Mouse (Mus musculus): ENCODE measurements around the gene Exoc2. TPM values are rescaled to one million over a fixed set of nuclear protein-coding genes. Genes with fewer than 3 reads are reported as not detected.

The Exoc2 gene
- polyA plus RNA-seq (2015; fragmentation: Nextera tagmentation; extraction: Ambion mirVana), result 32.0 and 33.8 TPM in 2 replicates

DNA sequence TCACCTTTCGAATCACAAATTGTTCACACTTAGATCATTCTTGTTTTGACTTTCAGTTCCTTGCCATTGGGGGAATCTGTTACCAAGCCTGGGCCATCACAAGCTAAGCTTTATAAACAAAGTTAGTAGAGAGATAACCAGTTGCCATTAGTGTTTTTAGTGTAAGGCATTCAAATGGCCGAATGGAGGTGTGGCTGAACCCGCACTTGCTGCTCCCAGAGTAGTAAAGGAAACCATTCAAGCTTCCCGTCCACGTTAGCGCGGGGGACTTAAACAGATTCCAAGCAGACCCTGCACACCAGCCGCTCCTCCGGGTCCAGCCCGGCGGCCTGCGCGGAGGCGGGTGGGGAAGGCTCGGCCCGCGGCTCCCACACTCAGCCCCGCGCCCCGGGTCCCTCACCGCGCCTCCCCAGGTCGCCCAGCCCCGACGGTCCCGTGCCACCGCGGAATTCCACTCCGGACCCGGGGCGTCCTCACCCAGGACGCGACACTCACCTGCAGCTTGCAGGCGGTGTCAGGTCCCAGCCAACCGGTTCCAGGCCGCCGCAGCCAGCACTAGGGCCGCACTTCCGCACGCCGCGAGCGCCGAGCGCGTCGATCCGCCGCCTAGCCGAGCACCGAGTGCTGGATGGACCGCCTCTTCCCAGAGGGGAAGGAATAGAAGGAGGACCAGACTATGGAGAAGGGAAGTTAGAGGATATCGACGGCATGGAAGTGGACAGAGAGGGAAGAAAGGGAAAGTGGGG is at the start of gene Exoc2, which contains the start of gene Gm5447:
Gene Exoc2, minus strand, starts transcription at position 593 of the 746 bp plus-strand sequence.
Gene Gm5447, plus strand, starts transcription at position 704 of the 746 bp plus-strand sequence.
- Histone ChIP-seq H3K4me3 (peak within 1 kb of the TSS; percentile 91), H3K27me3 (no peaks in the 10 kb centered on the region), H3K36me3 (no peaks in the 10 kb centered on the region), H3K4me2 (peak within 1 kb of the TSS; percentile 68), H3K9me3 (no peaks in the 10 kb centered on the region), H3K4me1 (peaks cover 10% of the 10 kb centered on the region), H3K9ac (peak within 1 kb of the TSS; percentile 92), H3K27ac (peak within 1 kb of the TSS; percentile 82)
- under 1% methylated on average over 54 of the region's 54 CpGs for WGBS
- peak; percentile 88 for ATAC-seq (ENCODE audit: insufficient number of reproducible peaks, insufficient read depth, low FRiP score, low TSS enrichment, low read depth)

DNA sequence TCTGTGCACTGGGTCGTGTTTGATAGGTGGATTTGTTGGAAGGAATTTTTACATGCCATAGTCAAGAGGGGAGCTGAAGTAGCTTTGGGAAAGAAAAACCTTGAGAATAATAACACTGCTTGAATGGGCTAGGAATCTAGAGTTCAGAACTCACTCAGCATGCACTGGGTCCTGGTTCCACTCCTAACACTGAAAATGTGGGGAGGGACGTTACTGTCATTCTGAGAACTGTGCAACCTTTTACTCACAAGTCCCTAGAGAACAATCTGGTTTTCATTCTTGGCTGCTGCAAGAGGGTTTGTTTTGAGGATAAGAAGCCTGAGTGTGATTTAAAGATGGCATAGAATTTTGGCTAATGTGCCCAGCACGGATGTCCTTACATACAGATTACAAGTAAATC is 49.8 kb upstream of the Exoc2 start:
- H3K9ac ChIP-seq, result no peak overlapping the region
- no peaks in the 10 kb centered on the region for H3K27me3 ChIP-seq
- H3K4me1 ChIP-seq, result peaks cover 24% of the 10 kb centered on the region
- no peaks in the 10 kb centered on the region for H3K9me3 ChIP-seq
- WGBS, result 46% methylated on average over 3 of the region's 3 CpGs
- H3K4me2 ChIP-seq, result no peak overlapping the region
- no peak overlapping the region for H3K4me3 ChIP-seq
- ATAC-seq (ENCODE audit: insufficient number of reproducible peaks, insufficient read depth, low FRiP score, low TSS enrichment, low read depth), result no peak
- H3K36me3 ChIP-seq, result no peaks in the 10 kb centered on the region
- no peak overlapping the region for H3K27ac ChIP-seq

DNA sequence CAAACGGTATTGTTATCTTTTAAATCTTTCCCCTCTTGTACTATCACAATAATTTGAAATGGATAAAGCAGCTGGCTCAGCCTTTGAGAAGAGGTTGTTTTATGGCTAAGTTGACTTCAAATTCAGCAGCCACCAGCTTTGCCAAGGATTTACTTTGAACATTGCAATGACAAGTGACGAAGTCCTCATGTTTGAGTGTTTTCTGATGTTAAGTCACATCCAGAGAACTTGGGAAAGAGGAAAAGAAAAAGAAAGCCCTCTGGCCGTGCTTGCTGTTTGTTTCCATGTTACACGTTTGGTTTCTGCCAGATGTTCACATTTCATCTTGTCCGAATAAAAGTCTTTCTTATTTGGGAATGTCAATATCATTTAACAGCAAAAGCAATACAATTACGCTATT is 48.0 kb upstream of the Exoc2 start:
- Histone ChIP-seq H3K4me3 (no peak overlapping the region), H3K9ac (no peak overlapping the region), H3K27ac (no peak overlapping the region), H3K4me1 (peaks cover 24% of the 10 kb centered on the region), H3K4me2 (peak overlapping the region; percentile 31), H3K27me3 (no peaks in the 10 kb centered on the region), H3K36me3 (no peaks in the 10 kb centered on the region), H3K9me3 (no peaks in the 10 kb centered on the region)
- no peak for ATAC-seq (ENCODE audit: insufficient number of reproducible peaks, insufficient read depth, low FRiP score, low TSS enrichment, low read depth)
- WGBS, result 23% methylated on average over 6 of the region's 6 CpGs

DNA sequence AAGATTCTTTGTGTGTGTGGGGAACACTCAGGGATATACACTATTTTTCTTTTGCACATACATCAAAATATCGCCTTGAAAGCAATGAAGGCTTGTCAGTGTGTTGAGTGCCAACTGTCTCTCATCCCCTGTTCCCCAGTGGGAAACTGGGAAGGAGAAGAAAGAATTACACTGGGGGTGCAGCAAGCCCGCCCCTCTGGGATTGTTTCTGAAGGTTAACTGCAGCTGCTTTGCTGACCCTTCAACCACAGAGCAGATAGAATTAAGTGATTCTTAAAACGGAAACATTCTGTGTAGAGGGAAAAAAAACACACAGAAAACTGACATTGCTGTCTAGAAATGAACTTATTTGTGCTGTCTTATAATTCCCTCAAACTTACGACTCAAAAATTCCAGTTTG is 47.6 kb upstream of the Exoc2 start:
- peaks cover 24% of the 10 kb centered on the region for H3K4me1 ChIP-seq
- H3K9ac ChIP-seq, result no peak overlapping the region
- peak overlapping the region; percentile 31 for H3K4me2 ChIP-seq
- no peaks in the 10 kb centered on the region for H3K9me3 ChIP-seq
- 32% methylated on average over 4 of the region's 4 CpGs for WGBS
- ATAC-seq (ENCODE audit: insufficient number of reproducible peaks, insufficient read depth, low FRiP score, low TSS enrichment, low read depth), result no peak
- H3K4me3 ChIP-seq, result no peak overlapping the region
- no peaks in the 10 kb centered on the region for H3K27me3 ChIP-seq
- no peaks in the 10 kb centered on the region for H3K36me3 ChIP-seq
- H3K27ac ChIP-seq, result peak overlapping the region; percentile 18; the same call in 1 of the 2 replicates

DNA sequence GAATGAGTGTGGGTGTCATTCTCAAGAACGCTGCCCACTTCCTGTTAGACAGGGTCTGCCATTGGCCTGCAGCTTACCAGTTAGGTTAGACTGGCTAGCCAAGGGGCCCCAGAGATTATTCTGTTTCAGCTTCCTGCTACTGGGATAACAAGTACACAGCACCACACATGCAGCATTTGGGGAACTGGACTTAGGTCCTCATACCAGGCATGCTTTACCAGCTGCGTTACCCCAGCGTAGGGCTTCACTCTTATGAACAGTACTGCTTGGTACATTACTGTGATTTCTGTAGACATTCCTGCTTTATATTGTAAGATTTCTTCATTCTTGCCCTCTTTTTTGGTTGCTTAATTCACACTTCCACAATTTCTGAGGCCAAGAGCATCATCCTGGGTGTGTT is 43.7 kb upstream of the Exoc2 start:
- H3K36me3 ChIP-seq, result no peaks in the 10 kb centered on the region
- no peak overlapping the region for H3K4me3 ChIP-seq
- H3K27ac ChIP-seq, result no peak overlapping the region
- no peaks in the 10 kb centered on the region for H3K27me3 ChIP-seq
- 90% methylated on average over 3 of the region's 3 CpGs for WGBS
- no peaks in the 10 kb centered on the region for H3K9me3 ChIP-seq
- H3K9ac ChIP-seq, result no peak overlapping the region
- peaks cover 13% of the 10 kb centered on the region for H3K4me1 ChIP-seq
- ATAC-seq (ENCODE audit: insufficient number of reproducible peaks, insufficient read depth, low FRiP score, low TSS enrichment, low read depth), result no peak
- no peak overlapping the region for H3K4me2 ChIP-seq

DNA sequence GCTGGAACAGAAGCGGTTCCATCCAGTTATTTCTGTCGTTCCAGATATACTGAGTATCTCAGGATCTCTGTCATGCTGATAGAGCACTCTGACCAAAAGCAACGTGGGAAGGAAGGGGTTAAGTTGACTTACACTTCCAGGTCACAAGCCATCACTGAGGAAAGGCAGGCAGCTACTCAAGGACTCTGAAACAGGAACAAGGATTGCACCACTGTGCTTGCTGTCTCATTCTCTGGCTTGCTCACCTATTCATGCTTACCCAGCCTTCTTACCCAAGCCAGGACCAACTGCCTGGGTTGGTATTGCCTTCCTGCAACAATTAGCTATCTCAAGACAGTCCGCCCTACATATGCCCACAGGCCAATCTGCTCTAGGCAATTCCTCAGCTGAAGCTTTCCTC is 31.1 kb upstream of the Exoc2 start:
- WGBS, result 50% methylated on average over 4 of the region's 4 CpGs
- H3K4me1 ChIP-seq, result peaks cover 8% of the 10 kb centered on the region
- no peaks in the 10 kb centered on the region for H3K36me3 ChIP-seq
- H3K4me2 ChIP-seq, result peak overlapping the region; percentile 46
- no peak for ATAC-seq (ENCODE audit: insufficient number of reproducible peaks, insufficient read depth, low FRiP score, low TSS enrichment, low read depth)
- H3K27ac ChIP-seq, result no peak overlapping the region
- no peak overlapping the region for H3K9ac ChIP-seq
- 0 out of 2 replicates have a peak, but pooled peaks cover 3% of the 10 kb centered on the region for H3K27me3 ChIP-seq
- H3K9me3 ChIP-seq, result no peaks in the 10 kb centered on the region
- H3K4me3 ChIP-seq, result no peak overlapping the region

DNA sequence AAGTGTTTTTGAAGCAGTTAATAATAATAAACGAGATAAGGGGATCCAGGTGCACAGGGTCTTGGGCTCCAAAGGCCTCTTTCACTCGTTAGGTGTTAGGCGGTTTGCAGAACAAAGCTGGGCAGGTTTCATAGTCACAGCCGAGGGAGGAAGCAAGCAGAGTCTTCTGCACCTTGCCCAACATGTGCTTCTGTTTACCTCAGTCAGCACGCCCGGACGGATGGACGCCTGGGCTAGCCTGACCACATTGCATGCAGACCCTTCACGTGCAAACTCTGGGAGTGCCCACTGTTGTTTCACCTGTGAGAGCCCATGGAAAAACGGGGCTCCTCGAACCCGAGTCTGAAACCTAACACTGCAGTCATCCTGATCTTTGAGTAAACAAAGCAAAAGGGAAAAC is 30.6 kb upstream of the Exoc2 start:
- H3K9ac ChIP-seq, result no peak overlapping the region
- no peak overlapping the region for H3K4me3 ChIP-seq
- H3K4me2 ChIP-seq, result peak overlapping the region; percentile 46
- H3K4me1 ChIP-seq, result peaks cover 8% of the 10 kb centered on the region
- ATAC-seq (ENCODE audit: insufficient number of reproducible peaks, insufficient read depth, low FRiP score, low TSS enrichment, low read depth), result no peak
- no peaks in the 10 kb centered on the region for H3K36me3 ChIP-seq
- 24% methylated on average over 12 of the region's 12 CpGs for WGBS
- H3K9me3 ChIP-seq, result no peaks in the 10 kb centered on the region
- no peak overlapping the region for H3K27ac ChIP-seq
- H3K27me3 ChIP-seq, result peaks cover 7% of the 10 kb centered on the region; the same call in 1 of the 2 replicates

DNA sequence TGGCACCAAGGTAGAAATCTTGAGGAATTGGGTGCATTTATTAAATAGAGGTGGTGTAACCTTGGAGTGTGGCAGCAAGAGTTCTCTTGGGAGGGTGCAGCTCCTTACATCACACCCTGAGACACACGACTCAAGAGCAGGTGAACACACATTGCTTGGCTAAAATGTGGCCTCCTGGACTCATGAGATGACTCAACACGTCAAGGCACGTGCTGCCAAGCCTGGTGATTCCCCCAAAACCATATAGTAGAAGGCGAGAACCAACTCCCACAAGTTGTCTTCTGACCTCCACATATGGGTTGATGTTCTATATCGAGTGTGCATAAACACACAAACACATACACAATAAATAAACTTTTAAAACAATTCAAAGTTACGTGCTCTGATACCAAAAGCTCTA is 25.9 kb upstream of the Exoc2 start:
- ATAC-seq (ENCODE audit: insufficient number of reproducible peaks, insufficient read depth, low FRiP score, low TSS enrichment, low read depth), result no peak
- WGBS, result 87% methylated on average over 6 of the region's 6 CpGs
- Histone ChIP-seq H3K4me2 (no peak overlapping the region), H3K4me3 (no peak overlapping the region), H3K36me3 (no peaks in the 10 kb centered on the region), H3K4me1 (peaks cover 7% of the 10 kb centered on the region), H3K27ac (no peak overlapping the region), H3K27me3 (peaks cover 3% of the 10 kb centered on the region; the same call in 1 of the 2 replicates), H3K9me3 (no peaks in the 10 kb centered on the region), H3K9ac (no peak overlapping the region)

DNA sequence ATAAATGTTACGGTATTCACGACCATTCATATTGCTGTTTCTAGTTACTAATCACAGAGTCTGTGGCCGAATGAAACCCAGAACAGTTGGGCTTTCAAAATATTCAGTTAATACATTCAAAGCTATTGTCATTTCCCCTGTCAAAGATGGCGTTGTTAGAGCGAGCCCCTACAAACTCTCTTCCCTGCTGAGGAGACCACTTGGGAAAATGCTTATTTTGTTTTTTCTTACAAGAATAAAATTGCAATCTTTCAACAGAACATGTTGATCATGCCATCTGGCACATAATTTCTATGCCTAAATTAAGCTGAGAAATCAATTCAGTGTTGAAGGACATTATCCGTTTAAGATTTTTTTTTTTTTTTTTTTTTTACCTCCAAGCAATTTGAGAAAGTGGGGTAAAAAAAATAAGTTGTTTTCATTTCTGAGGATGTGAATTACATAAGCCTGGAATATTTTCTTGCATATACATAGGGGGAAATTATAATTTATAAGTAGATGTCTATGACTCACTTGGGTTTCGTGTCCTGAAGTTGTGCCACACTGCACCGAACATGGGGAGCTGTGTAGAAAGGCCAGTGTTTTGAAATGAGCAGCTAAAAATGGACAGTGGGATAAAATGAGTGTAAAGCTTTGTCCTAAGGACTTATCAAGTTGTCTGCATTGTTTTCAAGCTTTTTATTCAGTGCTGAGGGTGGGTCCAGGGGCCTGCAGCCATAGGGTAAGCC is 23.8 kb upstream of the Exoc2 start:
- H3K4me1 ChIP-seq, result no peaks in the 10 kb centered on the region
- H3K4me3 ChIP-seq, result no peak overlapping the region
- no peak overlapping the region for H3K9ac ChIP-seq
- no peak for ATAC-seq (ENCODE audit: insufficient number of reproducible peaks, insufficient read depth, low FRiP score, low TSS enrichment, low read depth)
- H3K36me3 ChIP-seq, result no peaks in the 10 kb centered on the region
- peaks cover 3% of the 10 kb centered on the region; the same call in 1 of the 2 replicates for H3K27me3 ChIP-seq
- H3K4me2 ChIP-seq, result no peak overlapping the region
- no peaks in the 10 kb centered on the region for H3K9me3 ChIP-seq
- 65% methylated on average over 8 of the region's 8 CpGs for WGBS
- H3K27ac ChIP-seq, result no peak overlapping the region

DNA sequence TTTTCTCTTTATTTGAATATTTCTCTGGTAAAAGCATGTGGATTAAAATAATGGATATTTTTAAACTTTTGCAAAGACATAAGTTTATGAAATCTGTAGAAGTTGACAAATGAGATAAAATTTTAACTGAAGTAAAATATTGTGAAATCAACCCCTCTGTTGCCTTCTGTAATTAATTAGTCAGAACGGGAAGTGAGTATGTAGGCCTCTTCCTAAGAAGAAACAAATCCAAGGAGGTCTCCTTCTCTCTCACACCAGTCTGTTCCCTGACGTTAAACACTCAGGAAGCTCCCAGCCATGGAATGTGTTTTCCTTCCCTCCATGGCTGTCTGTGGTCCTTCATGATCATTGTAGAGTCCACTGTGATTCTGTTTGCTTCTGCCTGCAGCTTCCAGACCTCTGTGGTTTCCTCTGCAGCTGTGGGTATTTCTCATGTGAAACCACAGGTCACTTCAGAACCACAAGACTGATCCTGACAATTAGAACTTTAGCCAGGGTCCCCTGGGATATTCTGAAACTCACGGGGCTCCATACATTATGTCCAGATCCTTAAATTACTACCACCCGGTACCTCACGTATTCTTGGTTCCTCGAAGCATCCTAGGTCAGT is 20.5 kb upstream of the Exoc2 start:
- no peak overlapping the region for H3K4me2 ChIP-seq
- no peaks in the 10 kb centered on the region for H3K36me3 ChIP-seq
- no peak for ATAC-seq (ENCODE audit: insufficient number of reproducible peaks, insufficient read depth, low FRiP score, low TSS enrichment, low read depth)
- no peak overlapping the region for H3K27ac ChIP-seq
- no peak overlapping the region for H3K9ac ChIP-seq
- H3K9me3 ChIP-seq, result no peaks in the 10 kb centered on the region
- H3K4me1 ChIP-seq, result no peaks in the 10 kb centered on the region
- H3K27me3 ChIP-seq, result peaks cover 15% of the 10 kb centered on the region; the same call in 1 of the 2 replicates
- no peak overlapping the region for H3K4me3 ChIP-seq
- 63% methylated on average over 6 of the region's 6 CpGs for WGBS

DNA sequence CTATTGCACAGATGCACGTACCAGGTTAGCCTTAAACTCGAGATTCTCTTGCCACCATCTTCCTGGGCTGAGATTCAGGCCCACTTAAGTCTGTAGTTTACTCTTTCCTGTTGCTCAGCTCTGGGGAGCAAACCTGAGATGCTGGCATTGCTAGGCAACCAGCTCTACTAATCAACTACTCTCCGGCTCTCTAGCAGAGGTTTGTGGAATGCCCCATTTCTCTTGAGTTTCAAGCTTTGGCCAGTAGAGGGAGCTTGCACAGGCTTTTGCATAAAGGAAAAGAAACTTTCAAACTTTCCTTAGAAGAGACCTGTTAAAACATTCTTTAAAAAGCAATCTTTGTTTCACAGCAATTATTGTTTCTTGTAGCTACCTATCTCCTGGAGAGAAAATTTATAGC is 19.9 kb upstream of the Exoc2 start:
- Histone ChIP-seq H3K27ac (no peak overlapping the region), H3K9me3 (no peaks in the 10 kb centered on the region), H3K27me3 (peaks cover 15% of the 10 kb centered on the region; the same call in 1 of the 2 replicates), H3K9ac (no peak overlapping the region), H3K4me1 (no peaks in the 10 kb centered on the region), H3K36me3 (no peaks in the 10 kb centered on the region), H3K4me2 (no peak overlapping the region), H3K4me3 (no peak overlapping the region)
- no peak for ATAC-seq (ENCODE audit: insufficient number of reproducible peaks, insufficient read depth, low FRiP score, low TSS enrichment, low read depth)
- WGBS, result 29% methylated on average over 3 of the region's 3 CpGs

Measured in embryonic facial prominence, embryonic 13.5 days (tissue).